Mouse (Mus musculus) cortical plate, adult 2 months (tissue): ENCODE data around the gene Lrrc34. TPM values are rescaled to one million over a fixed set of nuclear protein-coding genes. Genes with fewer than 3 reads are reported as not detected.

Source experiments
- H3K27ac ChIP-seq: fragments of 200-500 bp; 2 replicates; pipeline ENCODE4 v1.5.1; 2012; ENCODE audit warnings: low read length, control low read depth, inconsistent platforms; ENCODE audit not compliant: insufficient read depth
- H3K4me1 ChIP-seq: fragments of 200-500 bp; 2 replicates; pipeline ENCODE4 v1.6.1; 2011; ENCODE audit warnings: low read length; ENCODE audit not compliant: control insufficient read depth, insufficient read depth
- H3K4me3 ChIP-seq: fragments of 200-500 bp; 2 replicates; pipeline ENCODE4 v1.5.1; 2011; ENCODE audit warnings: mild to moderate bottlenecking, low read length, control low read depth; ENCODE audit not compliant: insufficient read depth
- CTCF ChIP-seq: fragments of 200-500 bp; IDR thresholded peaks from 2 replicates; pipeline ENCODE4 v1.5.1; 2011; ENCODE audit warnings: mild to moderate bottlenecking, control low read depth, low read length; ENCODE audit not compliant: insufficient read depth; ENCODE audit errors: extremely low read depth
- POLR2A ChIP-seq: fragments of 200-500 bp; IDR thresholded peaks from 2 replicates; pipeline ENCODE4 v1.6.1; 2011; ENCODE audit warnings: mild to moderate bottlenecking, low read length, control low read depth; ENCODE audit not compliant: insufficient read depth; ENCODE audit errors: extremely low read depth
- polyA plus RNA-seq: library from polyadenylated mRNA; depleted of rRNA; stranded (reverse); fragments of >200 nt; gene quantifications from 2 replicates; pipeline ENCODE4 v1.2.3, GENCODE M21; 2012; rRNA removed

Lrrc34 gene
- 0.17 TPM in 1 of 2 replicates, not detected in the other for polyA plus RNA-seq

DNA sequence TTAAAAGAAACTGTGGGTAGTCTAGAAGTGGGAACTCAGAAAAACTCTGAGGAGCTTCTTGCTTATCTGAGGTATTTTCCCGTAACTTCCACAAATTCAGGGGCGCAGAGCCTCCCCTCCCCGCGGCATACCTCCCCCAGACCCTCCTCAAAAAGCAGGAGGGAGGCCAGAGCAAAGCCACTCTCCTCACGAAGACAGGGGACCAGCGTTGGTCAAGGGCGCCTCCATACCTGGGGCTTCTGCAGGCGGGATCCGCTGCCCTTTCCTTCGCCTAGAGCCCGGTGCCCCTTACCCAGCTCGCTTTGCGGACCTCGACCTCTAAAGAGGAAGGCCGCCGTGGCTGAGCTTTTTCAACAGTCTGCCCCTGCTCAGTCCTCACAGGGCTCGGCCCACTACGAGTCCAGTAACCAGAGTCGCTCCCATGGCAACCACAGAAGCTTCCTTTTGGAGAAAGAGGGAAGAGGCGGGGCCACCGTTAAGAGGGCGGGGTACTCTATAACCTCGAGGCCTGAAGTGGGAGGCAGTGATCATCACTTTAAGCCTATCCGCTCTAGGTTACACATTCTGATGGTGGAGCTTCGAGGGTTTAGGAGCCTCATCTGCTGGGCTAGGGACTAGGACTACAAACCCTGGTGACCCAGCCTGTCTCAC lies at the start of gene Lrrc34:
Lrrc34 (minus strand) TSS at position 430 of the 651 bp plus-strand sequence.
- TF ChIP-seq POLR2A, result no peak
- TF ChIP-seq CTCF, result no peak
- Histone ChIP-seq H3K27ac (no peak within 1 kb of the TSS), H3K4me1 (no peaks in the 10 kb centered on the region), H3K4me3 (no peak within 1 kb of the TSS)

DNA sequence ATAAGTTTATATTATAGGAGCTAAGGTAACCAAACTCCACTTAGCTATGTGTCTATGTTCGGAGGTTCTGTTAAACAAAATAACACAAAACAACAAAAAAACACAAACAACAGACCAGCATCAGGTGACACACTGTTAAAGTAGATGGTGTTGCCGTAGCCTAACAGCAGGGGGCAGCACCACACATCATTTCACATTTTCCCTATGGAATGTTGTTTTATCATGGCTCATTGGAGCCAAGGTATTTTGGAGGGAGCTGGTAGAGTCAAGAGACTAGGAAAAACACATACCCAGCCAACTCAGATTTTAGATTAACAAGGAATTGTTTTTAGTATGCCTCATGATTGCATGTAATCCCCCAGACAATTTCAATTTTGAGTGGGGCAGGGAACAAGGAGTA lies 48.7 kb upstream of the Lrrc34 start:
- no peak overlapping the region for H3K4me3 ChIP-seq
- no peak overlapping the region for H3K27ac ChIP-seq
- H3K4me1 ChIP-seq, result no peaks in the 10 kb centered on the region
- no peak for TF ChIP-seq POLR2A
- peak; percentile 93 for TF ChIP-seq CTCF

DNA sequence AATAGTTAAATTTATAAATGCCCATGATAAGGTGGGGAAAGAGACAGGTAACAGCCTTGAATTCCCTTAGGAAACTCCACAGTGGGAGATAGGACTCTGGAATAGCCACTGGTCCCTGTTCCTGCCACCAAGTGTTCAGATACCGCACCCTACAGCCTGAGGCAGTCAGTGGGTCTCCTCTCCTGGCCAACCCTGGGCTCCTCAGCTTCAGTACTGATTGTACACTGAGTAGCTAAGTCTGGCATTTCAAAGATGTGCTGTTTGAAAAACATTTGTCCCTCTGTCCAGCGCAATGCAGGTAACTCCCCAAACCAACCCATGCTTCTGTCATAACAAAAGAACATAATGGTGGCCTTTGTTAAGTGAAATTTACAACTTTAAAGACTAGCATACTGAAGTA lies 48.0 kb upstream of the Lrrc34 start:
- no peak overlapping the region for H3K27ac ChIP-seq
- no peaks in the 10 kb centered on the region for H3K4me1 ChIP-seq
- TF ChIP-seq CTCF, result no peak
- no peak for TF ChIP-seq POLR2A
- H3K4me3 ChIP-seq, result no peak overlapping the region

GRCm38 (mm10) chr3:30690976-30691375 lies 43.3 kb upstream of the Lrrc34 start:
- Histone ChIP-seq H3K27ac (no peak overlapping the region), H3K4me1 (no peaks in the 10 kb centered on the region), H3K4me3 (no peak overlapping the region)
- TF ChIP-seq POLR2A (no peak), CTCF (no peak)

DNA sequence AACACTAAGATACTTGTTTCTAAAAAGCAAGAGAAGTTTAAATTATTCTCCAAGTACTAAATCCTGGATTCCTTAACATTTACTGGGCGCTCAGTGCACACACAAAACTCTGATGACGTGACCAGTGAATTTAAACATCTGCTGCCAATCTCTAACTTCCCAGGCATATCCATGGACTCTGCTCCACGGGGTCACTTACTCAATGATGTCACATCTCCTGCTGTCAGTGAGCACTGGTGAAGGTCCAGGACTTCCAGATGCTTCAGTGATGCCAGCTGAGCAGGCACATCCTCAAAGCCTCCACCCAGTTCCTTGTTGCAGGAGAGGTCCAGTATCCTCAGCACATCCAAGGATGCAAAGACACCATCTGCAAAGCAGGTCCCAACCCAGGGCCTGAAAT lies 39.5 kb upstream of the Lrrc34 start:
- Histone ChIP-seq H3K4me1 (no peaks in the 10 kb centered on the region), H3K27ac (no peak overlapping the region), H3K4me3 (no peak overlapping the region)
- TF ChIP-seq CTCF (no peak), POLR2A (no peak)

DNA sequence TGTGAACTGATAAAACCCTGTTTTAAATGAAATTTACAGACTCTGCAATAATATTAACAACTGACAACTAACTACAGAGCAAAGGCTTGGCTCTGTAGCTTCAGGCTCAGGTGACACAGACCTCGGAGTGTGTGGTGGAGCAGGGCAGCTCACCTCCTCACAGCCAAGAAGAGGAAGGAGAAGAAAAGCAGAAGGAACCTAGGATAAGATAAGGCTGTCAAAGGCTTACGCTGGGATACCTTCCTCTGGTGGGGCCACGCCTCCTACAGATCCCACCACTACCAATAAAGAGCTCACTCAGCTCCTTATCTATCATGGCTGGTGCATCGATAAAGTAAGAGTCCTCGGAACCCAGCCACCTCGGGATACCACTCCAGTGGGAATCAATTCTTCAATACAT lies 35.5 kb upstream of the Lrrc34 start:
- no peak for TF ChIP-seq CTCF
- TF ChIP-seq POLR2A, result no peak
- Histone ChIP-seq H3K4me3 (no peak overlapping the region), H3K4me1 (no peaks in the 10 kb centered on the region), H3K27ac (no peak overlapping the region)

DNA sequence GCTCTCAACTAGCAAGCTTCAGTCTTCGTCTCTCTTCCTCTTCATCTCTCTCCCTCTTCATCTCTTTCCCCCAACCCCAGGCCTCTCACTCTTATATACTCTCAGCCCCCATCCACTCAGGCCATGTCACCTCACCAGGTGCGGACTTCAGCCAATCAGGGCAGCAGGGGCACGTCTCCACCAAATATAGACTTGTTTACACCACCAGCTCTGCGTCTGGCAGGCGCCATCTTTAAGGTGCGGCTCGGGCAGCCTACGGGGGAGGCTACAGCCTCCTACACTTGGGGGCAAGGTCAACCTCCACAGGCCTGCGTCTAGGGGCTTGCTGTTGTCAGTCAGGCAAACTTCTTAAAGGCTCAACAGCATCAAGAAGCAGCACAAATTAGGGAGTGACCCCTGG lies 10.8 kb upstream of the Lrrc34 start:
- no peak overlapping the region for H3K4me3 ChIP-seq
- no peak for TF ChIP-seq POLR2A
- no peak for TF ChIP-seq CTCF
- no peaks in the 10 kb centered on the region for H3K4me1 ChIP-seq
- no peak overlapping the region for H3K27ac ChIP-seq

DNA sequence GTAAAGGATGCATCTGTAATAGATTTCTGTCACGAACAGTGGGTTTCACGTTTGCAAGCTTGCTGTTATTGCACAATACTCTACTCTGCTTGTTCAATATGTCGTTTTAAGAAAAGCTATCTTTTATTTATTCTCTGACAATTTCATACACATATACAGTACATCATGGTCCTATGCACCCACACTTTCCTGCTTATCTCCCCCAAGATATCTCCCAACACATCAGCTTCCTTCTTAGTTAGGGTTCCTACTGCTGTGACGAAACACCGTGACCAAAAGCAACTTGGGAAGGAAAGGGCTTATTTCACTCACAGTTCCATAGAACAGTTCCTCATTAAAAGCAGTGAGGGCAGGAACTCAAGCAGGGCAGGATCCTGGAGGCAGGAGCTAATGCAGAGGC lies 8.3 kb upstream of the Lrrc34 start:
- TF ChIP-seq CTCF, result no peak
- no peak for TF ChIP-seq POLR2A
- H3K4me3 ChIP-seq, result no peak overlapping the region
- H3K27ac ChIP-seq, result no peak overlapping the region
- H3K4me1 ChIP-seq, result no peaks in the 10 kb centered on the region

DNA sequence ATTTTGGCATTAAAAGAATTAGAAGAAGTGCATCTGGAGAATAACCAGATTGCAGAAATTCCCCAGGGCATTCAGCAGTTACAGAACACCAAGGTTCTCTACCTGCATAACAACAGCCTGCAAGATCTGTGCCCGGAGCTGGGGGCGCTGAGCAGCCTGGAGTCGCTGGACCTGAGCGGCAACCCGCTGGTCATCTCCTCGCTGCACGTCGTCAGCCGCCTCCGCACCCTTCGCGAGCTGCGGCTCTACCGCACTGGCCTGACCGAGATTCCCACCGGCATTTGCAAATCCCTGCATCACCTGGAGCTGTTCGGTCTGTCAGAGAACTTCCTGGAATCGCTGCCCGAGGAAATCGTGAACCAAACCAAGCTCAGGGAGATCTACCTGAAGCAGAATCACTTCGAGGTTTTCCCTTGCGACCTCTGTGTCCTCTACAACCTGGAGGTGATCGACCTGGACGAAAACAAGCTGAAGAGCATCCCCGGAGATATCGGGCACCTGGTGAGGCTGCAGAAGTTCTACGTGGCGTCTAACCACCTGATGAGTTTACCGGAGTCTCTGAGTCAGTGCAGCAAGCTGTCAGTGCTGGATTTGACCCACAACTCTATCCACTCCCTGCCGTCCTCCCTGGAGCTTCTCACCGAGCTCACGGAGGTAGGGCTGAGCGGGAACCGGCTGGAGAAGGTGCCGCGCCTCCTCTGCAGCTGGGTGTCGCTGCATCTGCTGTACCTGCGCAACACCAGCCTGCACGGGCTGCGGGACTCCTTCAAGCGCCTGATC lies 2.6 kb upstream of the Lrrc34 start:
- Histone ChIP-seq H3K4me1 (no peaks in the 10 kb centered on the region), H3K27ac (no peak overlapping the region), H3K4me3 (peak overlapping the region; percentile 9)
- TF ChIP-seq POLR2A (no peak), CTCF (no peak)

- TF ChIP-seq CTCF (no peak), POLR2A (no peak)
- no peak overlapping the region for H3K4me3 ChIP-seq
- H3K4me1 ChIP-seq, result no peaks in the 10 kb centered on the region
- no peak overlapping the region for H3K27ac ChIP-seq
Observed at GRCm38 (mm10) chr3:30648466-30648865, 797 bp upstream of the Lrrc34 start.
